Comparison of ENCODE assay signal across 8 mouse cellular contexts in the genomic region with DNA sequence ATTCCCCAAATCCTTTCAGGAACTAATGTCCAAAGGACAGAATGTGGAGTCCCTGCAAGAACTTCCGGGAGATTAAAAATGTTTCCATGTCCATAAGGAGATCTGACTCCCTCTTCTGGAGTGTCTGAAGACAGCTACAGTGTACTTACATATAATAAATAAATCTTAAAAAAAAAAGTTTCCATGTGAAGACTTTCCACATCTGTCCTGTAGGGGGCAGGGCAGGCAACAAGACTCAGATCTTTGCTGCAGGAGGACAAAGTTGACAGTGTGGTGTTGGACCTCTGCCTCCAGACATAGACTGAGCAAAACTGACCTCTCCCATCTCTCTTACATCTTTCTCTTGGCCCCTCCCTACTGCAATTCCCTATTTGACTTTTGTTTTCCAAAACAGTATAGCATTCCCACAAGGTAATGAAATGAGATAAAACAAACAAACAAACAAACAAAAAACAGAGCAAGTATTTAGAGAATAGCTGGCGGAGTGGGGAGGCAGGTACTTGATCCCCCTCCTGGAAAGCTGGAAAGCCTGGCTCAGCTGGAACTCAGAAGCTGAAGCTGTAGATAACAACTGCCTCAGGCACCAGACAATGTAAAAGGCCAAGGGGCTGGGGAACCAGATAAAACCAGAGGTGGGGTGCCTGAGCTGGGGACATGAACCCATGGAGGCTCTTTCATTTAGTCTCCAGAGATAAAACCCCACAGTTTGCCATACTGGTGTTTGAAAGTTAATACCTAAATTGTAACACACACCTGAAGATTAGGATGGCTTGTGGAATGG.
DNase-seq lines count a peak whose midpoint lies in the region; ATAC-seq and TF ChIP-seq lines count a peak whose summit lies in the region.

No protein-coding gene starts in this region.

- peak; percentile 42 for TF ChIP-seq CTCF in lung, adult 2 months (IDR thresholded peaks at IDR 0.05; ENCODE audit: insufficient read depth, low read length)

- H3K27ac ChIP-seq in midbrain, embryonic 16.5 days (ENCODE audit: low read length): no peak overlapping the region

- 73% methylated on average over 2 of the region's 2 CpGs for WGBS in lung, adult 2 months
- 80% methylated on average over 2 of the region's 2 CpGs for WGBS in midbrain, embryonic 16.5 days

- ATAC-seq in midbrain, embryonic 16.5 days: no peak

- H3K27me3 ChIP-seq in midbrain, embryonic 16.5 days (ENCODE audit: control insufficient read depth, insufficient read depth, low read depth, low read length): no peaks in the 10 kb centered on the region

- H3K4me1 ChIP-seq in lung, adult 2 months (ENCODE audit: control insufficient read depth, insufficient read depth, low read length): no peaks in the 10 kb centered on the region
- no peaks in the 10 kb centered on the region for H3K4me1 ChIP-seq in midbrain, embryonic 16.5 days (ENCODE audit: control insufficient read depth, insufficient read depth, low read length)

- H3K9me3 ChIP-seq in midbrain, embryonic 16.5 days (replicated peaks; ENCODE audit: control insufficient read depth, low read length, poor library complexity, severe bottlenecking): no peaks in the 10 kb centered on the region

- peak; percentile 33 to 43 for DNase-seq in cerebellum, postnatal 14 days
- DNase-seq in cerebellum, adult 8-10 months: no peak
- DNase-seq in lung, adult 2 months: no peak
- no peak for DNase-seq in lung, postnatal 25 days (ENCODE audit: low spot score)
- peak; percentile 17 for DNase-seq in embryo, embryonic 11.5 days (ENCODE audit: low read depth, low spot score)
- peak; percentile 26 for DNase-seq in lung, postnatal 14 days
- DNase-seq in frontal cortex, postnatal 36 days (ENCODE audit: low spot score in 2 of 2): no peak

- no peak overlapping the region for H3K9ac ChIP-seq in midbrain, embryonic 16.5 days (ENCODE audit: low read depth, low read length)

- TF ChIP-seq POLR2A in lung, adult 2 months (IDR thresholded peaks at IDR 0.05; ENCODE audit: borderline replicate concordance, extremely low read depth, low read depth, low read length): no peak

- no peak overlapping the region for H3K4me3 ChIP-seq in lung, adult 2 months (replicated peaks; ENCODE audit: extremely low read depth, low read depth, low read length)
- no peak overlapping the region for H3K4me3 ChIP-seq in midbrain, embryonic 16.5 days (ENCODE audit: low read depth, low read length)

- H3K4me2 ChIP-seq in midbrain, embryonic 16.5 days (ENCODE audit: low read length): no peak overlapping the region

- H3K36me3 ChIP-seq in midbrain, embryonic 16.5 days (ENCODE audit: control insufficient read depth, insufficient read depth, low read length): 0 out of 2 replicates have a peak, but pooled peaks cover 4% of the 10 kb centered on the region

Comparison
In these comparisons a context has a peak if more than half of its experiments do, and no peak if none do; other contexts are left out.
1. DNase-seq: peak in cerebellum, postnatal 14 days (2 of 2), embryo, embryonic 11.5 days (single experiment) and lung, postnatal 14 days (single experiment); none in cerebellum, adult 8-10 months (single experiment), lung, adult 2 months (single experiment), lung, postnatal 25 days (single experiment) and frontal cortex, postnatal 36 days (0 of 2).